Mouse (Mus musculus): ENCODE measurements at regions not wholly inside any gene's neighbourhood (a gene's known extent, or its start where the extent isn't known, plus 50 kb on each side); places are given as distances from the start of the nearest gene placed in this dataset.

- H3K4me2 ChIP-seq = no peak overlapping the region
- no peaks in the 10 kb centered on the region for H3K36me3 ChIP-seq (ENCODE audit: poor library complexity, severe bottlenecking)
- H3K27me3 ChIP-seq = no peaks in the 10 kb centered on the region
- no peak overlapping the region for H3K27ac ChIP-seq
- H3K4me3 ChIP-seq = no peak overlapping the region
- no peak overlapping the region for H3K9ac ChIP-seq
- H3K9me3 ChIP-seq (replicated peaks) = no peaks in the 10 kb centered on the region
- ATAC-seq = no peak
- H3K4me1 ChIP-seq = no peaks in the 10 kb centered on the region
- WGBS = 89% methylated on average over 1 of the region's 1 CpGs
Measured at GRCm38 (mm10) chr12:15702137-15702536, 114.6 kb downstream of the Trib2 start.

- no peak overlapping the region for H3K27ac ChIP-seq
- H3K9me3 ChIP-seq (replicated peaks) = no peaks in the 10 kb centered on the region
- no peaks in the 10 kb centered on the region for H3K36me3 ChIP-seq (ENCODE audit: poor library complexity, severe bottlenecking)
- no peak for ATAC-seq
- no peaks in the 10 kb centered on the region for H3K4me1 ChIP-seq
- 62% methylated on average over 4 of the region's 4 CpGs for WGBS
- no peak overlapping the region for H3K4me3 ChIP-seq
- H3K27me3 ChIP-seq = no peaks in the 10 kb centered on the region
- no peak overlapping the region for H3K4me2 ChIP-seq
- H3K9ac ChIP-seq = no peak overlapping the region
Measured at GRCm38 (mm10) chr12:15698829-15699228, 117.9 kb downstream of the Trib2 start.

- Histone ChIP-seq H3K9me3 (replicated peaks) (no peaks in the 10 kb centered on the region), H3K9ac (no peak overlapping the region), H3K27me3 (no peaks in the 10 kb centered on the region), H3K4me1 (no peaks in the 10 kb centered on the region), H3K36me3 (ENCODE audit: poor library complexity, severe bottlenecking) (no peaks in the 10 kb centered on the region), H3K27ac (no peak overlapping the region), H3K4me2 (no peak overlapping the region), H3K4me3 (no peak overlapping the region)
- WGBS = 80% methylated on average over 6 of the region's 6 CpGs
- no peak for ATAC-seq
Measured at GRCm38 (mm10) chr12:15698042-15698771, 118.5 kb downstream of the Trib2 start.

GRCm38 (mm10) chr12:15688342-15688741 lies 128.4 kb downstream of the Trib2 start:
- Histone ChIP-seq H3K4me2 (no peak overlapping the region), H3K4me1 (no peaks in the 10 kb centered on the region), H3K36me3 (ENCODE audit: poor library complexity, severe bottlenecking) (no peaks in the 10 kb centered on the region), H3K27me3 (no peaks in the 10 kb centered on the region), H3K27ac (no peak overlapping the region), H3K9me3 (replicated peaks) (no peaks in the 10 kb centered on the region), H3K9ac (no peak overlapping the region), H3K4me3 (no peak overlapping the region)
- ATAC-seq = no peak
- 87% methylated on average over 2 of the region's 2 CpGs for WGBS

GRCm38 (mm10) chr12:15684311-15684710 lies 132.4 kb downstream of the Trib2 start:
- H3K4me2 ChIP-seq = no peak overlapping the region
- no peaks in the 10 kb centered on the region for H3K27me3 ChIP-seq
- ATAC-seq = no peak
- no peaks in the 10 kb centered on the region for H3K36me3 ChIP-seq (ENCODE audit: poor library complexity, severe bottlenecking)
- no peak overlapping the region for H3K9ac ChIP-seq
- no peak overlapping the region for H3K4me3 ChIP-seq
- WGBS = 90% methylated on average over 5 of the region's 5 CpGs
- no peaks in the 10 kb centered on the region for H3K4me1 ChIP-seq
- H3K27ac ChIP-seq = no peak overlapping the region
- no peaks in the 10 kb centered on the region for H3K9me3 ChIP-seq (replicated peaks)

- Histone ChIP-seq H3K4me1 (no peaks in the 10 kb centered on the region), H3K27me3 (no peaks in the 10 kb centered on the region), H3K9ac (no peak overlapping the region), H3K4me2 (no peak overlapping the region), H3K9me3 (replicated peaks) (no peaks in the 10 kb centered on the region), H3K4me3 (no peak overlapping the region), H3K36me3 (ENCODE audit: poor library complexity, severe bottlenecking) (no peaks in the 10 kb centered on the region), H3K27ac (no peak overlapping the region)
- no peak for ATAC-seq
- 71% methylated on average over 5 of the region's 5 CpGs for whole genome bisulfite sequencing
Measured at GRCm38 (mm10) chr12:15681678-15682355, 134.9 kb downstream of the Trib2 start.

- Histone ChIP-seq H3K4me2 (no peak overlapping the region), H3K36me3 (ENCODE audit: poor library complexity, severe bottlenecking) (no peaks in the 10 kb centered on the region), H3K9me3 (replicated peaks) (no peaks in the 10 kb centered on the region), H3K27ac (no peak overlapping the region), H3K9ac (no peak overlapping the region), H3K4me1 (no peaks in the 10 kb centered on the region), H3K4me3 (no peak overlapping the region), H3K27me3 (no peaks in the 10 kb centered on the region)
- WGBS = 67% methylated on average over 3 of the region's 3 CpGs
- no peak for ATAC-seq
Measured at GRCm38 (mm10) chr12:15676127-15676526, 140.6 kb downstream of the Trib2 start.

GRCm38 (mm10) chr12:15659755-15660154 lies 157.0 kb downstream of the Trib2 start:
- H3K4me3 ChIP-seq = no peak overlapping the region
- WGBS = 81% methylated on average over 2 of the region's 2 CpGs

GRCm38 (mm10) chr12:15659332-15659731 lies 157.4 kb downstream of the Trib2 start:
- Histone ChIP-seq H3K27ac (no peak overlapping the region), H3K4me1 (no peaks in the 10 kb centered on the region), H3K36me3 (ENCODE audit: poor library complexity, severe bottlenecking) (no peaks in the 10 kb centered on the region), H3K4me2 (no peak overlapping the region), H3K27me3 (no peaks in the 10 kb centered on the region), H3K9me3 (replicated peaks) (no peaks in the 10 kb centered on the region), H3K9ac (no peak overlapping the region), H3K4me3 (no peak overlapping the region)
- WGBS = 82% methylated on average over 2 of the region's 2 CpGs
- no peak for ATAC-seq

More at GRCm38 (mm10) chr12:15659755-15660154, 157.0 kb downstream of the Trib2 start:
- Histone ChIP-seq H3K9ac (no peak overlapping the region), H3K27ac (no peak overlapping the region), H3K9me3 (replicated peaks) (no peaks in the 10 kb centered on the region), H3K4me2 (no peak overlapping the region), H3K4me1 (no peaks in the 10 kb centered on the region), H3K36me3 (ENCODE audit: poor library complexity, severe bottlenecking) (no peaks in the 10 kb centered on the region), H3K27me3 (no peaks in the 10 kb centered on the region)
- no peak for ATAC-seq

- H3K27me3 ChIP-seq = no peaks in the 10 kb centered on the region
- no peak overlapping the region for H3K27ac ChIP-seq
- ATAC-seq = no peak
- no peaks in the 10 kb centered on the region for H3K4me1 ChIP-seq
- no peak overlapping the region for H3K4me3 ChIP-seq
- H3K9ac ChIP-seq = no peak overlapping the region
- no peaks in the 10 kb centered on the region for H3K9me3 ChIP-seq (replicated peaks)
- WGBS = 87% methylated on average over 3 of the region's 3 CpGs
- no peaks in the 10 kb centered on the region for H3K36me3 ChIP-seq (ENCODE audit: poor library complexity, severe bottlenecking)
- no peak overlapping the region for H3K4me2 ChIP-seq
Measured at GRCm38 (mm10) chr12:15657748-15658251, 158.9 kb downstream of the Trib2 start.

- Histone ChIP-seq H3K9me3 (replicated peaks) (no peaks in the 10 kb centered on the region), H3K36me3 (ENCODE audit: poor library complexity, severe bottlenecking) (no peaks in the 10 kb centered on the region), H3K4me2 (no peak overlapping the region), H3K9ac (no peak overlapping the region), H3K4me1 (no peaks in the 10 kb centered on the region), H3K4me3 (no peak overlapping the region), H3K27me3 (no peaks in the 10 kb centered on the region), H3K27ac (no peak overlapping the region)
- 96% methylated on average over 4 of the region's 4 CpGs for WGBS
- ATAC-seq = no peak
Measured at GRCm38 (mm10) chr12:15654585-15654984, 162.1 kb downstream of the Trib2 start.

GRCm38 (mm10) chr12:15653357-15653763 lies 163.4 kb downstream of the Trib2 start:
- H3K4me1 ChIP-seq = no peaks in the 10 kb centered on the region
- H3K4me3 ChIP-seq = no peak overlapping the region
- no peak overlapping the region for H3K9ac ChIP-seq
- H3K36me3 ChIP-seq (ENCODE audit: poor library complexity, severe bottlenecking) = no peaks in the 10 kb centered on the region
- H3K4me2 ChIP-seq = no peak overlapping the region
- no peaks in the 10 kb centered on the region for H3K9me3 ChIP-seq (replicated peaks)
- WGBS = 81% methylated on average over 8 of the region's 8 CpGs
- no peak overlapping the region for H3K27ac ChIP-seq
- ATAC-seq = no peak
- no peaks in the 10 kb centered on the region for H3K27me3 ChIP-seq

All from forebrain, embryonic 13.5 days (tissue).